Mouse (Mus musculus): ENCODE data around the gene Card11. TPM values are rescaled to one million over a fixed set of nuclear protein-coding genes. Genes with fewer than 3 reads are reported as not detected.

The Card11 gene
- polyA plus RNA-seq, 1 experiment from 2014 or later: 1.4 TPM

DNA sequence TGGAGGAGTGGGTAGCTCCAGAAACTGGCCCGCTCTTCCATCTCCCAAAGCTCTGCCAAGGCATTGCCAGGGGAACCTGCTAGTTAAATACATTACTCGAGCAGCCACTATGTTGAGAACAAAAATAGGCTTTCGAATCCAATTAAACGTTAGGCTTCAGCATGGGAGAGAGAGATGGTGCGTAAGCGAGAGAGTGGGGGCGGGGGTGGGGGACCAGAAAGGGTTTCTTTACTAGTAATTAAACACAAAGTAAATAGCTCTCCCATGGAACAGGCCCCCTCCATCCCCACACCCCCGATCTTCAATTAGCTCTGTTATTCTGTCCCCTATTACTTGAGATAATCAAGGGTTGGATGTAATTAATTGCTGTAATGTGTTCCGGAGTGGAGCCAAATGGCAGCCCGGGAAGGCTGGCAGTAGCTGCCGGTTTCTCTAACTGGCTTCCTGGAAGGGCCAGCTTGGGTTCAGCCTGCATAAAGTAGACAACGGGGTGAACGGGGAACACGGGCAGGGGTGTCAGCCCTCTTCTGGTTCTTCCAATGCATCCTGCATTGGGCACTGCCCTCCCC is 59.4 kb downstream of the Card11 start:
- Histone ChIP-seq H3K4me1 (ENCODE audit: control insufficient read depth, insufficient read depth, low read length) (no peaks in the 10 kb centered on the region), H3K36me3 (ENCODE audit: control insufficient read depth, insufficient read depth) (no peaks in the 10 kb centered on the region), H3K9me3 (replicated peaks; ENCODE audit: control insufficient read depth, low read length) (no peaks in the 10 kb centered on the region), H3K27me3 (ENCODE audit: control insufficient read depth, insufficient read depth, low read length) (no peaks in the 10 kb centered on the region), H3K4me3 (ENCODE audit: low read length) (no peak overlapping the region), H3K4me2 (ENCODE audit: low read depth, low read length) (no peak overlapping the region), H3K9ac (ENCODE audit: low read length) (no peak overlapping the region), H3K27ac (ENCODE audit: low read length) (no peak overlapping the region)
- WGBS: 77% methylated on average over 14 of the region's 14 CpGs
- no peak for ATAC-seq (replicated peaks; ENCODE audit: extremely low read depth, insufficient read depth, low FRiP score)

- Histone ChIP-seq H3K36me3 (ENCODE audit: control insufficient read depth, insufficient read depth) (no peaks in the 10 kb centered on the region), H3K9ac (ENCODE audit: low read length) (no peak overlapping the region), H3K27ac (ENCODE audit: low read length) (no peak overlapping the region), H3K4me2 (ENCODE audit: low read depth, low read length) (no peak overlapping the region), H3K4me1 (ENCODE audit: control insufficient read depth, insufficient read depth, low read length) (no peaks in the 10 kb centered on the region), H3K4me3 (ENCODE audit: low read length) (no peak overlapping the region), H3K9me3 (replicated peaks; ENCODE audit: control insufficient read depth, low read length) (no peaks in the 10 kb centered on the region), H3K27me3 (ENCODE audit: control insufficient read depth, insufficient read depth, low read length) (no peaks in the 10 kb centered on the region)
- 61% methylated on average over 5 of the region's 5 CpGs for WGBS
- ATAC-seq (replicated peaks; ENCODE audit: extremely low read depth, insufficient read depth, low FRiP score): no peak
Measured at GRCm38 (mm10) chr5:140940257-140940922, 60.0 kb downstream of the Card11 start.

DNA sequence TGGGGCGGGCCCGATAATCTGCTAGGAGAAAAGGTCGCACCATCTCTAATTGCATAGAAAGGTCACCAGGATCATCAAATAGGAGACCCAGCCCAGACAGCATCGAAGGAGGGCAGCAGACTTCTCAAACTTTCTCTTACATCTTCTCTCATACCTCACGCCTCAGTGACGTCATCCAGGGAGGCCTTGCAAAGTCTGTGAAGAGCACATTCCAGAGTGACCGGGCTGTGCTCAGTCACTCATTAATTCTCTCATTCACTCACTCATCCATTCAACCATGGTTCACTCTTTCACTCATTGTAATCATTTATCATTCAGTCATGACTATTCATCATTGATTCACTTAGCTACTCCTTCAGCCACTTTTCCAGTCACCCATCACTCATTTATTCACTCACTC is 63.6 kb downstream of the Card11 start:
- Histone ChIP-seq H3K36me3 (ENCODE audit: control insufficient read depth, insufficient read depth) (no peaks in the 10 kb centered on the region), H3K27me3 (ENCODE audit: control insufficient read depth, insufficient read depth, low read length) (no peaks in the 10 kb centered on the region), H3K4me1 (ENCODE audit: control insufficient read depth, insufficient read depth, low read length) (peaks cover 3% of the 10 kb centered on the region; the same call in 1 of the 2 replicates), H3K27ac (ENCODE audit: low read length) (no peak overlapping the region), H3K4me3 (ENCODE audit: low read length) (no peak overlapping the region), H3K9me3 (replicated peaks; ENCODE audit: control insufficient read depth, low read length) (no peaks in the 10 kb centered on the region), H3K4me2 (ENCODE audit: low read depth, low read length) (no peak overlapping the region), H3K9ac (ENCODE audit: low read length) (no peak overlapping the region)
- WGBS: 81% methylated on average over 7 of the region's 7 CpGs
- ATAC-seq (replicated peaks; ENCODE audit: extremely low read depth, insufficient read depth, low FRiP score): no peak

GRCm38 (mm10) chr5:140935848-140936247 is 64.5 kb downstream of the Card11 start:
- peaks cover 3% of the 10 kb centered on the region; the same call in 1 of the 2 replicates for H3K4me1 ChIP-seq (ENCODE audit: control insufficient read depth, insufficient read depth, low read length)
- no peak for ATAC-seq (replicated peaks; ENCODE audit: extremely low read depth, insufficient read depth, low FRiP score)
- H3K4me3 ChIP-seq (ENCODE audit: low read length): no peak overlapping the region
- no peak overlapping the region for H3K4me2 ChIP-seq (ENCODE audit: low read depth, low read length)
- H3K36me3 ChIP-seq (ENCODE audit: control insufficient read depth, insufficient read depth): no peaks in the 10 kb centered on the region
- no peak overlapping the region for H3K9ac ChIP-seq (ENCODE audit: low read length)
- 87% methylated on average over 3 of the region's 3 CpGs for WGBS
- H3K27me3 ChIP-seq (ENCODE audit: control insufficient read depth, insufficient read depth, low read length): no peaks in the 10 kb centered on the region
- no peak overlapping the region for H3K27ac ChIP-seq (ENCODE audit: low read length)
- no peaks in the 10 kb centered on the region for H3K9me3 ChIP-seq (replicated peaks; ENCODE audit: control insufficient read depth, low read length)

DNA sequence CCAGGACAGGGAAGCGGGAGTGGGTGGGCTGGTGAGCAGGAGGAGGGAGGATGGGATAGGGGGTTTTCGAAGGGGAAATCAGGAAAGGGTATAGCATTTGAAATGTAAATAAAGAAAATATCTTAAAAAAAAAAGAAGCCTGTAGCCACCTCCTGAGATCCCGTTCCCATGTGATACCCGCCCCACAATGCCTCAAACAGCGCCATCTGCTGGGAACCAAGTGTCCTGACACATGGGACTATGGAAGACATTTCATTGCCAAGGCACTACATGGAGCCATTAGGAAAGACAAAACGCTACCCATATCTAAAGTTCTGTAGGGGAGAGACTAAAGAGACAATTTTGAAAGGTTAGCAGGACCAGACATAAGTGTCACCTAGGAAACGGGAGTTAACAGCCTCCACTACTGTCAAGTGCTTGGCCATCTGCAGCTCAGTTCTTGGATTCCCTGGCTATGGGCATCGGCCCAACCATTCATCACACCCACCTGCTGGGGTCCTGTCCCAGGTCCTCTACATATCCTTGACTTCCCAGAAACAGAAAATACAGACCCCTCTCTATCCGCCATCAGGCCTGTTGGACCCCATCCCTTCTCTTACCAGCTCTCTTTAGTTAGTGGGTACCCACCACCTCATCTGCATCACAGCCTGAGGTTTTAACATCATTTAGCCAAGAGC is 65.6 kb downstream of the Card11 start:
- Histone ChIP-seq H3K9me3 (replicated peaks; ENCODE audit: control insufficient read depth, low read length) (no peaks in the 10 kb centered on the region), H3K27ac (ENCODE audit: low read length) (no peak overlapping the region), H3K4me1 (ENCODE audit: control insufficient read depth, insufficient read depth, low read length) (peaks cover 3% of the 10 kb centered on the region; the same call in 1 of the 2 replicates), H3K36me3 (ENCODE audit: control insufficient read depth, insufficient read depth) (no peaks in the 10 kb centered on the region), H3K27me3 (ENCODE audit: control insufficient read depth, insufficient read depth, low read length) (no peaks in the 10 kb centered on the region), H3K9ac (ENCODE audit: low read length) (no peak overlapping the region), H3K4me2 (ENCODE audit: low read depth, low read length) (no peak overlapping the region), H3K4me3 (ENCODE audit: low read length) (no peak overlapping the region)
- WGBS: 77% methylated on average over 9 of the region's 9 CpGs
- ATAC-seq (replicated peaks; ENCODE audit: extremely low read depth, insufficient read depth, low FRiP score): no peak

- WGBS: 34% methylated on average over 5 of the region's 5 CpGs
- H3K27ac ChIP-seq (ENCODE audit: low read length): no peak overlapping the region
- ATAC-seq (replicated peaks; ENCODE audit: extremely low read depth, insufficient read depth, low FRiP score): no peak; the same call in 1 of the 2 replicates
Measured at GRCm38 (mm10) chr5:140931523-140932229, 68.7 kb downstream of the Card11 start.

DNA sequence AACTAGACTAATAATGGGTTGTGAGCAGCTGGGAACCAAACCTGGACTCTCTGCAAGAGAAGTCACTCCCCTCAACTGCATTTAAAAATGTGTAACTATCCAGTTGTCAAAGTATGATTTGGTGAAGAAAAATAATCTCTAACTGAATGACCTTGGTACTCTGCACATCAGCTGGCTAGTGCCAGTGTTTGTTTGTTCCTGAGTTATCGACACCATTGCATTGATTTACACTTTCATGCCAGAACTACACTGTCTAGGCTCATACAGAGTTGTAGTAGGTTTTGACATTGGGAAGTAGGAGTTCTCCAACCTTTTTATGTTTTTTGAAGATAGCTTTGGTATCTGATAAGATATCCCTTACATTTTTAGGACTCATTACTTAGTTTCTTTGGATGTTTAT is 81.9 kb downstream of the Card11 start:
- H3K27me3 ChIP-seq (ENCODE audit: control insufficient read depth, insufficient read depth, low read length): no peaks in the 10 kb centered on the region
- H3K9me3 ChIP-seq (replicated peaks; ENCODE audit: control insufficient read depth, low read length): peaks cover 14% of the 10 kb centered on the region
- H3K4me2 ChIP-seq (ENCODE audit: low read depth, low read length): no peak overlapping the region
- no peaks in the 10 kb centered on the region for H3K36me3 ChIP-seq (ENCODE audit: control insufficient read depth, insufficient read depth)
- no peak overlapping the region for H3K9ac ChIP-seq (ENCODE audit: low read length)
- WGBS: 84% methylated on average over 1 of the region's 1 CpGs
- ATAC-seq (replicated peaks; ENCODE audit: extremely low read depth, insufficient read depth, low FRiP score): no peak
- H3K4me1 ChIP-seq (ENCODE audit: control insufficient read depth, insufficient read depth, low read length): no peaks in the 10 kb centered on the region
- H3K4me3 ChIP-seq (ENCODE audit: low read length): no peak overlapping the region
- no peak overlapping the region for H3K27ac ChIP-seq (ENCODE audit: low read length)

More at GRCm38 (mm10) chr5:140931523-140932229, 68.7 kb downstream of the Card11 start:
- H3K9me3 ChIP-seq (replicated peaks; ENCODE audit: control insufficient read depth, low read length): no peaks in the 10 kb centered on the region
- no peaks in the 10 kb centered on the region for H3K36me3 ChIP-seq (ENCODE audit: control insufficient read depth, insufficient read depth)
- H3K4me3 ChIP-seq (ENCODE audit: low read length): no peak overlapping the region
- H3K9ac ChIP-seq (ENCODE audit: low read length): no peak overlapping the region
- H3K4me1 ChIP-seq (ENCODE audit: control insufficient read depth, insufficient read depth, low read length): peaks cover 3% of the 10 kb centered on the region; the same call in 1 of the 2 replicates
- H3K4me2 ChIP-seq (ENCODE audit: low read depth, low read length): no peak overlapping the region
- H3K27me3 ChIP-seq (ENCODE audit: control insufficient read depth, insufficient read depth, low read length): no peaks in the 10 kb centered on the region

GRCm38 (mm10) chr5:140917807-140918206 is 82.6 kb downstream of the Card11 start:
- H3K9ac ChIP-seq (ENCODE audit: low read length): no peak overlapping the region

More at GRCm38 (mm10) chr5:140917807-140918206, 82.6 kb downstream of the Card11 start:
- Histone ChIP-seq H3K27me3 (ENCODE audit: control insufficient read depth, insufficient read depth, low read length) (no peaks in the 10 kb centered on the region), H3K9me3 (replicated peaks; ENCODE audit: control insufficient read depth, low read length) (peaks cover 14% of the 10 kb centered on the region), H3K4me2 (ENCODE audit: low read depth, low read length) (no peak overlapping the region), H3K36me3 (ENCODE audit: control insufficient read depth, insufficient read depth) (no peaks in the 10 kb centered on the region), H3K27ac (ENCODE audit: low read length) (no peak overlapping the region), H3K4me1 (ENCODE audit: control insufficient read depth, insufficient read depth, low read length) (no peaks in the 10 kb centered on the region), H3K4me3 (ENCODE audit: low read length) (no peak overlapping the region)
- ATAC-seq (replicated peaks; ENCODE audit: extremely low read depth, insufficient read depth, low FRiP score): no peak
- WGBS: 92% methylated on average over 1 of the region's 1 CpGs
